Mouse (Mus musculus) neural tube, embryonic 13.5 days (tissue): ENCODE results near the gene Gpc2. TPM values are rescaled to one million over a fixed set of nuclear protein-coding genes. Genes with fewer than 3 reads are reported as not detected.

Source experiments
- ATAC-seq: fragments of 200-750 bp; cut with Nextera tagmentation; 2 replicates; pipeline ENCODE4 v1.8.0; 2017; ENCODE audit warnings: low read depth, mild to moderate bottlenecking, moderate TSS enrichment, moderate library complexity
- H3K27ac ChIP-seq: fragments of 300-500 bp; sonication (generic); replicated peaks from 2 replicates; pipeline ENCODE4 v1.5.1; 2015; ENCODE audit warnings: moderate library complexity, mild to moderate bottlenecking, inconsistent platforms
- H3K27me3 ChIP-seq: fragments of 300-500 bp; sonication (generic); 2 replicates; pipeline ENCODE4 v1.6.1; 2015; ENCODE audit warnings: mild to moderate bottlenecking, inconsistent platforms
- H3K36me3 ChIP-seq: fragments of 300-500 bp; sonication (generic); 2 replicates; pipeline ENCODE4 v1.6.1; 2015; ENCODE audit warnings: mild to moderate bottlenecking, inconsistent platforms
- H3K4me1 ChIP-seq: fragments of 300-500 bp; sonication (generic); replicated peaks from 2 replicates; pipeline ENCODE4 v1.6.1; 2015; ENCODE audit warnings: inconsistent platforms
- H3K4me2 ChIP-seq: fragments of 300-500 bp; sonication (generic); 2 replicates; pipeline ENCODE4 v1.6.1; 2015; ENCODE audit warnings: inconsistent platforms, mild to moderate bottlenecking, moderate library complexity
- H3K4me3 ChIP-seq: fragments of 300-500 bp; sonication (generic); 2 replicates; pipeline ENCODE4 v1.5.1; 2015; ENCODE audit warnings: mild to moderate bottlenecking, inconsistent platforms
- H3K9ac ChIP-seq: fragments of 300-500 bp; sonication (generic); 2 replicates; pipeline ENCODE4 v1.6.1; 2015; ENCODE audit warnings: moderate library complexity, mild to moderate bottlenecking, inconsistent platforms
- H3K9me3 ChIP-seq: fragments of 300-500 bp; sonication (generic); 2 replicates; pipeline ENCODE4 v1.6.1; 2016; ENCODE audit warnings: inconsistent platforms
- WGBS: fragments of 180-500 bp; shearing (Covaris S2); methylation state at CpG from one replicate; pipeline ENCODE4 v1.1.7; 2015; 5-methylcytosine and 5-hydroxymethylcytosine counted together
- polyA plus RNA-seq: library from polyadenylated mRNA; unstranded; fragments of >200 nt; fragmentation: Nextera tagmentation; extraction: Ambion mirVana; gene quantifications from 2 replicates; pipeline ENCODE4 v1.2.1, GENCODE M21; 2015

Gene Gpc2
- polyA plus RNA-seq, 1 experiment from 2014 or later: 184 TPM

DNA sequence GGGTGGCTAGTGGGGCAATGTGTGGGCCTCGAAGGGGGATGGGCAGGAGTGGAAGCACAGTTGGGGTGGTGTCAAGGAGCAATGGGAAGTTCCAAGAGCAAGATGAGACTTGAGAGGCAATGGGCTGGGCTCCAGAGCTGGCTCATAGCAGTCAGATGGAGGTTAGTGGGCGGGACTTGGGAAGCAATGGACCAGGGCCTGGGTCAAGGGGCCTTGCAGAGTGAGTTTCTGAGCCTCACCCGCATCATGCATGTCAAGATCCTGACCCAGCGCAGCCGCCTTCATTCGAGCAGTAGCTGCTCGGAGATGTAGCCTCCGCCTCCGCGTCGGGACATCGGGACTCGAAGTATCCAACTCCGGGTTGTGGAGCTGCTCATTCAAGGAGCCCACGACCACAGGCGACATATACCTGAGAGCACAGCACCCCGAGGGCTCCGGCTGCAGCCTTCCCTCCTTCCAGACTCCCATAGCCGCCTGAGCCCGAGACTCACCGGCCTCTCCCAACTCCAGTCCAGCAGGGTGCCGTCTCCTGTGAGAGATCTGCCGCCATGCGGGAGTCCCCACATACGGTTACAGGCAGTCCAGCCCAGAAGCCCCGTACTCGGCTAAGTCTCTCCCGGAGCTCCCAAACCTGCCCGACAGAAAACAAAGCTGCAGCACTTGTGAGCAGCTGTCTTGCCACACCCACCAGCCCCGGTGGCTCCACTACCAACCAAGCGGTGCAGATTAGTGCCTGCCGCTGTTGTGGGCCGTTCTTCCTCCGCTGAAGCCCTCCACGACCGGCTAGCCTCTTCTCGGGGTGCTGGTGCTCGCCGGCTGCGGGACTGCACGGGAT lies 4.4 kb downstream of the Gpc2 start:
- Histone ChIP-seq H3K4me2 (peak overlapping the region; percentile 93), H3K27ac (peak overlapping the region; percentile 42; the same call in 1 of the 2 replicates), H3K36me3 (peaks cover 45% of the 10 kb centered on the region), H3K9ac (peak overlapping the region; percentile 94), H3K4me1 (peaks cover 75% of the 10 kb centered on the region), H3K27me3 (no peaks in the 10 kb centered on the region), H3K4me3 (peak overlapping the region; percentile 42), H3K9me3 (no peaks in the 10 kb centered on the region)
- 16% methylated on average over 41 of the region's 41 CpGs for WGBS
- ATAC-seq: no peak

- 63% methylated on average over 8 of the region's 8 CpGs for WGBS
- H3K36me3 ChIP-seq: peaks cover 45% of the 10 kb centered on the region
- H3K4me3 ChIP-seq: no peak overlapping the region
- H3K9ac ChIP-seq: 0 out of 2 replicates have a peak overlapping the region, but pooled peaks have one; percentile 5
- H3K27ac ChIP-seq: no peak overlapping the region
- H3K4me1 ChIP-seq: peaks cover 74% of the 10 kb centered on the region
- no peak for ATAC-seq
- H3K9me3 ChIP-seq: no peaks in the 10 kb centered on the region
- no peaks in the 10 kb centered on the region for H3K27me3 ChIP-seq
- no peak overlapping the region for H3K4me2 ChIP-seq
These were observed 5.6 kb downstream of the Gpc2 start for GRCm38 (mm10) chr5:138274186-138274585.

DNA sequence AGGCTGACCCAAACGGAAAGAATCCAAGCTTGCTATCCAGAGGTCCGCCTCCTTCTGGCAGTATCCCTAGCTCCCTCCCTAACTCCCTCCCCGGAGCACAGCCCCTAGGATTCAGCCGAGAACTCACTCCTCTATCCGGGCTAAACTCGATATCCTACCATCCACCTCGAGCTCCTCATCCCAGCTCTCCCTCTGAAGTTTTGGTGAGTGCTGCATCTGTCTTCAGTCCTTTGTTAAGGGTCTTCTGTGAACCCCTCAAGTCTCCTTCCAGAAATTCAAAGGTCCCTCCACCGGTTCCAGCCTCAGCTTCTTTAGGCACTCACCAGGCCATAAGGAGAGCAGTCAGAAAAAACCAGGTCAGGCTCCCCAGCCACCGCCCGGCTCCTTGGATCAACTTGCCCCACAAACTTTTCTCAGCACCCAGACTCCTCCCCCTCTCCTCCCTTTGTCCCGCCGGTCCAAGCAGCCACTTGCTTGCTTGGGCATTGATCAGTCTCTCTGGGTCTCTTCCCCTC lies 7.3 kb downstream of the Gpc2 start, which contains the start of gene Gal3st4:
Gal3st4 (minus strand) TSS at position 432 of the 515 bp plus-strand sequence.
- no peaks in the 10 kb centered on the region for H3K9me3 ChIP-seq
- H3K4me2 ChIP-seq: peak within 1 kb of the TSS; percentile 46
- peaks cover 57% of the 10 kb centered on the region for H3K4me1 ChIP-seq
- peaks cover 35% of the 10 kb centered on the region for H3K36me3 ChIP-seq
- under 1% methylated on average over 12 of the region's 12 CpGs for WGBS
- peak within 1 kb of the TSS; percentile 13 for H3K4me3 ChIP-seq
- peak within 1 kb of the TSS; percentile 52 for H3K9ac ChIP-seq
- no peak for ATAC-seq
- H3K27ac ChIP-seq: peak within 1 kb of the TSS; percentile 59
- no peaks in the 10 kb centered on the region for H3K27me3 ChIP-seq

DNA sequence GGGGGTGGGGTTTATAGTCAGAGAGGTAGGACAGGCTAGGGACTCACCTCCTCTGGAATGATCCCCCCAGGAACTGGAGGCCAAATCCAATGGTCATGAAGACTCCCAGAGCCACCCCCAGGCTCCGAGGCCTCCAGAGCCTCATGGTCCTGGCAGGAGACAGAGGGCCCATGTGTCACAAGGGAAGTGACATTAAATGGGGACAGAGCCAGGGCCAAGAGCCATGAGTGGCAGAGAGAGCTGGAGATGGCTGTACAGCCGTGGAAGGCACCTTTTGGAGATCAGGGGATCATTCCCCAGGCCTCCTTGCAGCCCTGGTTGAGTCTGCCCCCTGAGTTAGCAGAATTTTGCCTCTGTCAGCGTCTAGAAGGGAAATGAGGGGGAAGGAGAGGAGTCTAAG lies 8.6 kb downstream of the Gpc2 start:
- no peak overlapping the region for H3K27ac ChIP-seq
- no peak for ATAC-seq
- H3K36me3 ChIP-seq: peaks cover 33% of the 10 kb centered on the region
- H3K4me1 ChIP-seq: peaks cover 44% of the 10 kb centered on the region
- H3K4me2 ChIP-seq: peak overlapping the region; percentile 46; the same call in 1 of the 2 replicates
- no peaks in the 10 kb centered on the region for H3K9me3 ChIP-seq
- no peak overlapping the region for H3K4me3 ChIP-seq
- 58% methylated on average over 3 of the region's 3 CpGs for WGBS
- H3K9ac ChIP-seq: no peak overlapping the region
- no peaks in the 10 kb centered on the region for H3K27me3 ChIP-seq

- Histone ChIP-seq H3K27ac (no peak overlapping the region), H3K4me2 (no peak overlapping the region), H3K4me3 (no peak overlapping the region), H3K4me1 (peaks cover 35% of the 10 kb centered on the region), H3K9me3 (no peaks in the 10 kb centered on the region), H3K9ac (no peak overlapping the region), H3K27me3 (no peaks in the 10 kb centered on the region), H3K36me3 (peaks cover 19% of the 10 kb centered on the region)
- WGBS: 88% methylated on average over 4 of the region's 4 CpGs
- ATAC-seq: no peak
These were observed 10.8 kb downstream of the Gpc2 start for GRCm38 (mm10) chr5:138268980-138269379.

GRCm38 (mm10) chr5:138267114-138267513 lies 12.7 kb downstream of the Gpc2 start:
- ATAC-seq: no peak
- Histone ChIP-seq H3K4me1 (peaks cover 29% of the 10 kb centered on the region), H3K4me3 (no peak overlapping the region), H3K27ac (no peak overlapping the region), H3K36me3 (peaks cover 20% of the 10 kb centered on the region), H3K4me2 (no peak overlapping the region), H3K9ac (no peak overlapping the region), H3K9me3 (no peaks in the 10 kb centered on the region), H3K27me3 (no peaks in the 10 kb centered on the region)
- 85% methylated on average over 3 of the region's 3 CpGs for WGBS

DNA sequence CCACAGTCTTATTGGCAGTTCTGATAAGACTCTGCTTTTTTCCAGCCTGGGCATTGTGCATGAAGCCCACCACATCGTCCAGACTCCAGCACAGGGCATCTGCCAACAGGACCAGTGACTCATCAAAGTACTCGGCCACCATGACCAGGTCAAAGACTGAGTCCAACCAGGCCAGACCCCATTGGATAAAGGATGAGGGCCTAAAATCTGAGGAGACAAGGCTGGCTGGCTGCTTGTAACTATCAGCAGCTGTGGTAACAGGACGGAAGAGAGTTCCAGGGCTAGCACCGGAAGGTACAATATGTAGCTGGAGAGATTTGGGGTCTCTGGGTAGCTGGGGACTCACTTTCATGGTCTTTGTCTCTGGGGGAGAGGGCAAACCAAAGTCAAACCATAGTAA lies 14.1 kb downstream of the Gpc2 start:
- Histone ChIP-seq H3K4me2 (no peak overlapping the region), H3K4me3 (no peak overlapping the region), H3K4me1 (peaks cover 33% of the 10 kb centered on the region), H3K9ac (no peak overlapping the region), H3K36me3 (peaks cover 34% of the 10 kb centered on the region), H3K27me3 (no peaks in the 10 kb centered on the region), H3K9me3 (no peaks in the 10 kb centered on the region), H3K27ac (no peak overlapping the region)
- ATAC-seq: no peak
- 92% methylated on average over 4 of the region's 4 CpGs for WGBS

- Histone ChIP-seq H3K4me2 (peak overlapping the region; percentile 96), H3K9ac (peak overlapping the region; percentile 98), H3K27ac (peak overlapping the region; percentile 82), H3K27me3 (no peaks in the 10 kb centered on the region), H3K4me1 (peaks cover 47% of the 10 kb centered on the region), H3K4me3 (peak overlapping the region; percentile 91), H3K36me3 (peaks cover 49% of the 10 kb centered on the region), H3K9me3 (no peaks in the 10 kb centered on the region)
- WGBS: 16% methylated on average over 6 of the region's 6 CpGs
- 0 out of 2 replicates have a peak, but pooled peaks have one; percentile 8 for ATAC-seq
These were observed 15.6 kb downstream of the Gpc2 start for GRCm38 (mm10) chr5:138264207-138264578.

GRCm38 (mm10) chr5:138263260-138264206 lies 16.3 kb downstream of the Gpc2 start, which contains the start of gene BC037034:
TSS of gene BC037034 (minus strand) at chr5:138264033.
- Histone ChIP-seq H3K9ac (peak within 1 kb of the TSS; percentile 98), H3K36me3 (peaks cover 56% of the 10 kb centered on the region), H3K4me1 (peaks cover 50% of the 10 kb centered on the region), H3K27me3 (no peaks in the 10 kb centered on the region), H3K4me3 (peak within 1 kb of the TSS; percentile 91), H3K4me2 (peak within 1 kb of the TSS; percentile 96), H3K9me3 (no peaks in the 10 kb centered on the region), H3K27ac (peak within 1 kb of the TSS; percentile 82)
- WGBS: under 1% methylated on average over 70 of the region's 71 CpGs
- peak; percentile 89 for ATAC-seq

DNA sequence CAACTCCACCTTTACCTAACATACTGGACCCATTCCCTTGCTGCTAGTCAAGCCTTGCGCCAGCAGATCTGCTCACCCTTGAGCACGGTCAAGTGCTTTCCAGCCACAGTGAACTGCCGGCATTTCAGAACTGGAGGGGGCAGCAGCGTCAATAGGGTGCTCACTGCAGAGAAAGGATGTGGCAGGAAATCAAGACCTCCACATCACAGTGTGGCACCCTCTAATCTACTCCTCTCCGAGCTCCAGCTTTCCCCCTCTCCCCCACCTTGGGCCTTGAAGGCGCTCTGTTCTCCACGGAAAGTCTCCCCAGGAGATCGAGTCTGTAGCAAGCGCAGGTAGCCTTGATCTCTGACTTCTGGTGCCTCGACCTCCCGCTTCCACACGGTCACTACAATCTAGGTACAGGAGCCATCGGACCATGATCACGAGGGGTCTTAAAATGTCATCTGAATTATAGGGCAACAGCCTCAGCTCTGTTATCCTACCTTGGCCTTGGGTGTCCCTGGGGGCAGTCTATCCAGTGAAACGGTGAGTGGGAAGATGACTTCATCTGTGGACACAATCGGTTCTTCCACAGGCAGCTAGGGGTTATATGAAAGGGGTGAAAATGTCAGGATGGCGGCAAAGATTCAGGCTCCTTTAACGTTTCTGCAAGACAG lies 17.1 kb downstream of the Gpc2 start:
- no peak overlapping the region for H3K27ac ChIP-seq
- H3K9me3 ChIP-seq: no peaks in the 10 kb centered on the region
- WGBS: 68% methylated on average over 18 of the region's 18 CpGs
- peak overlapping the region; percentile 91 for H3K4me3 ChIP-seq
- H3K9ac ChIP-seq: peak overlapping the region; percentile 98
- no peaks in the 10 kb centered on the region for H3K27me3 ChIP-seq
- H3K36me3 ChIP-seq: peaks cover 64% of the 10 kb centered on the region
- no peak for ATAC-seq
- peaks cover 50% of the 10 kb centered on the region for H3K4me1 ChIP-seq
- H3K4me2 ChIP-seq: peak overlapping the region; percentile 96

DNA sequence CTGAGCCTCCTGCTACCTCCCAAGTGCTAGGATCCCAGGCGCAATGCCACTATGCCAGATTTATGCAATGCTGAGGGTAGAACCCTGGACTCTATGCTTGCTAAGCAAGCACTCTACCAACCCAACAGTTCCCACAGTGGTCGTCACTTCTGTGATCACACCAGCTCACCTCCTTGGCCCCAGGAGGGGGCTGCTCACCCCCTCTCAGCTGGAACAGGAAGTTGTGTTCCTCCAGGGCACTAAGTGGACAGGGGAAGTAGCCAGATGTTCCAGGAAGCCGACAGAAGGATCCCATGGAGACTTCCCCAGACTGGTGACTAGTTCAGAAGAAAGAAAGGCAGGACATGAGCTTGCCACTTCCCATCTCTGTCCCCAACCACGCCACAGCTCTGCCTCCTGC lies 17.8 kb downstream of the Gpc2 start:
- peak overlapping the region; percentile 91 for H3K4me3 ChIP-seq
- peak overlapping the region; percentile 98 for H3K9ac ChIP-seq
- H3K27me3 ChIP-seq: no peaks in the 10 kb centered on the region
- H3K9me3 ChIP-seq: no peaks in the 10 kb centered on the region
- ATAC-seq: no peak
- 85% methylated on average over 4 of the region's 4 CpGs for WGBS
- peaks cover 51% of the 10 kb centered on the region for H3K4me1 ChIP-seq
- no peak overlapping the region for H3K27ac ChIP-seq
- H3K4me2 ChIP-seq: peak overlapping the region; percentile 96; the same call in 1 of the 2 replicates
- H3K36me3 ChIP-seq: peaks cover 62% of the 10 kb centered on the region
